Mouse (Mus musculus): ENCODE results near the gene Gm10717.
"Not testable (repeated sequence)": the region's sequence is repeated elsewhere in the genome, so short reads cannot be mapped to it uniquely, and the experiment has no call there.

DNA sequence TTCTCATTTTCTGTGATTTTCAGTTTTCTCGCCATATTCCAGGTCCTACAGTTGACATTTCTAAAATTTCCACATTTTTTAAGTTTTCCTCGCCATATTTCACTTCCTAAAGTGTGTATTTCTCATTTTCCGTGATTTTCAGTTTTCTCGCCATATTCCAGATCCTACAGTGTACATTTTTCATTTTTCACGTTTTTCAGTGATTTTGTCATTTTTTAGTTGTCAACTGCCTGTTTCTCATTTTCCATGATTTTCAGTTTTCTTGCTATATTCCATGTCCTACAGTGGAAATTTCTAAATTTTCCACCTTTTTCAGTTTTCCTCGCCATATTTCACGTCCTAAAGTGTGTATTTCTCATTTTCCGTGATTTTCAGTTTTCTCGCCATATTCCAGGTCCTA is 17.9 kb upstream of the Gm10717 start:
- not testable (repeated sequence) for TF ChIP-seq CTCF, POLR2A (IDR thresholded peaks at IDR 0.05; ENCODE audit: insufficient read depth, low read depth, low read length)
